Mouse (Mus musculus): ENCODE measurements around the gene Cluh. TPM values are rescaled to one million over a fixed set of nuclear protein-coding genes. Genes with fewer than 3 reads are reported as not detected.

The Cluh gene
- polyA plus RNA-seq, 1 experiment, result 34.1 TPM

DNA sequence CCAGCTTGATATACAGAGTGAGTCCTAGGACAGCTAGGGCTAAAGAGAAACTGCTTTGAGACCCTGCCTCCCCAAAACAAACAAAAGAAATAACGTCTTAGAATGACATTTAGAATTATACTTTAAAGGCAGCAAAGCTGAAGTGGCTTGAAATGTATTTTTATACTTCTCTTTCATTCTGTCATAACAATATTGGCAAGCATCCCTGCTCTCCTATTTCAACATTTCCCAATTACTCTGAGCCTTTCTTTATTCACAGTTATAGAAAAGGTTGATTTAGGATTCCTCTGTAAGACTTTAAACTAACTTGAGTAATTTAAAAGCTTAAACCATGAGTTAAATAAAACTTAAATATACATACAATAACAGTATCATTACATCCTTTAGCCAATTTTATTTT is 42.9 kb downstream of the Cluh start:
- TF ChIP-seq POLR2A (IDR thresholded peaks at IDR 0.05; ENCODE audit: borderline replicate concordance, extremely low read depth, insufficient read depth, insufficient read length, poor library complexity, severe bottlenecking) (no peak), CTCF (IDR thresholded peaks at IDR 0.05; ENCODE audit: borderline replicate concordance, extremely low read depth, insufficient read depth, insufficient read length) (no peak)
- no peak for DNase-seq (ENCODE audit: low read depth)

DNA sequence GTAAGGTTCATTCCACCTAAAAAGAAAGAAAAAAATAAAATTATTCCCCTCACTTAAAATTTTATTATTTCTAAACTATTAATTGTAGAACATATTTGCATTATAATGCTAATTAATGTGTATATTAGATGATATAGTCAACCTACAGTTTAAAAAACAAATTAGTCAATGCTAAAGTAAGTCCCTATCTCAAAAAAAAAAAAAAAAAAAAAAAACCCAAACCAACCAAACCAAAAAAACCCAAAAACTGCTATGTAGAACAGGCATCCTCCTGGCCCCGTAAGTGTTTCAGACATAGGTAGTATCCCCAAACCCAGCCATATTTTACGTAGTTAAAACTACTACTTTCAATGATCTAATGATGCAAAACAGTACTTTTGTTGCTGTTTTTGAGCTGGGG is 50.2 kb downstream of the Cluh start:
- no peak for TF ChIP-seq CTCF (IDR thresholded peaks at IDR 0.05; ENCODE audit: borderline replicate concordance, extremely low read depth, insufficient read depth, insufficient read length)
- no peak for TF ChIP-seq POLR2A (IDR thresholded peaks at IDR 0.05; ENCODE audit: borderline replicate concordance, extremely low read depth, insufficient read depth, insufficient read length, poor library complexity, severe bottlenecking)
- DNase-seq (ENCODE audit: low read depth), result no peak

GRCm38 (mm10) chr11:74704068-74704467 is 54.8 kb downstream of the Cluh start:
- no peak for TF ChIP-seq CTCF (IDR thresholded peaks at IDR 0.05; ENCODE audit: borderline replicate concordance, extremely low read depth, insufficient read depth, insufficient read length)
- no peak for TF ChIP-seq POLR2A (IDR thresholded peaks at IDR 0.05; ENCODE audit: borderline replicate concordance, extremely low read depth, insufficient read depth, insufficient read length, poor library complexity, severe bottlenecking)
- no peak for DNase-seq (ENCODE audit: low read depth)

GRCm38 (mm10) chr11:74708781-74709180 is 59.5 kb downstream of the Cluh start:
- no peak for TF ChIP-seq POLR2A (IDR thresholded peaks at IDR 0.05; ENCODE audit: borderline replicate concordance, extremely low read depth, insufficient read depth, insufficient read length, poor library complexity, severe bottlenecking)
- TF ChIP-seq CTCF (IDR thresholded peaks at IDR 0.05; ENCODE audit: borderline replicate concordance, extremely low read depth, insufficient read depth, insufficient read length), result no peak
- no peak for DNase-seq (ENCODE audit: low read depth)

DNA sequence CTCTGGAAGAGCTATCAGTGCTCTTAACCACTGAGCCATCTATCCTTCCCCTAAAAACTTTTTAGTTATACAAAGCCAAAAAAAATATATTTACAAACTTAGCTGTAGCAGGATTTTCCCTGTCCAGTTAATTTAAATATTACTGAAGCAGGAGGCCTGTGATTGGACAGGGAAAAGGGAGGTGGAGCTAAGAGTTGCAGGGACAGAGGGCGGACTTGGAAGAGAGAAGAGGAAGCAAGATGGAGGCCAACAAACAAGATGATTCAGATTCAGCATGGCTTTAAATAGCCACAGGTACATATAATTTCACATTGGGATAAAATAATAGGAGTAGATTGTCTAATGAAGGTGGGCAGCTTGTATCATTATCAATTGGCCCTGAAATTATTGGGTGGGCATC is 61.4 kb downstream of the Cluh start:
- no peak for DNase-seq (ENCODE audit: low read depth)
- TF ChIP-seq CTCF (IDR thresholded peaks at IDR 0.05; ENCODE audit: borderline replicate concordance, extremely low read depth, insufficient read depth, insufficient read length) (no peak), POLR2A (IDR thresholded peaks at IDR 0.05; ENCODE audit: borderline replicate concordance, extremely low read depth, insufficient read depth, insufficient read length, poor library complexity, severe bottlenecking) (no peak)

DNA sequence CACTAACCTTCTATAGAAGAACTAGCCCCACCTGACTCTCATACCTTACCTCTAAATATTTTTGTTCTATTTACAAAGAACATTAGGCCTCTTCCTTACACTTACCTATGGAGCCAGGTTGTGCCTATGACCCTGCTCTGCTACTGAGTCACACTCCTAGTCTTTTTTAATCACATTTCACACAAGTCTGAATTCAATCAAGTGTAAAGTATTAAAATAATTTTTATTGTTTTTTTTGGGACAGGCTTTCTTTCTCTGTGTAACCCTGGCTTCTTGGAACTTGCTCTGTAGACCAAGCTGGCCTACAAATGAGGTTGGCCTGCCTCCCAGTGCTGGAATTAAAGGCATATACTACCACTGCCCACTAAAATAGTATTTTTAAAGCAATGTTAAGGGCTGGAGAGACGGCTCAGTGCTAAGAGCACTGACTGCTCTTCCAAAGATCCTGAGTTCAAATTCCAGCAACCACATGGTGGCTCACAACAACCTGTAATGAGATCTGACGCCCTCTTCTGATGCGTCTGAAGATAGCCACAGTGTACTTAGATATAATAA is 66.8 kb downstream of the Cluh start:
- no peak for TF ChIP-seq CTCF (IDR thresholded peaks at IDR 0.05; ENCODE audit: borderline replicate concordance, extremely low read depth, insufficient read depth, insufficient read length)
- no peak for TF ChIP-seq POLR2A (IDR thresholded peaks at IDR 0.05; ENCODE audit: borderline replicate concordance, extremely low read depth, insufficient read depth, insufficient read length, poor library complexity, severe bottlenecking)
- no peak for DNase-seq (ENCODE audit: low read depth)

Other genes starting within 250 kb of the Cluh start
- 16.5 and 21.4 TPM in 2 replicates for gene Rap1gap2, start 38.6 kb upstream of the Cluh start, polyA plus RNA-seq (2012; rRNA removed)
- 6.6 and 7.5 TPM in 2 replicates for gene Ccdc92b, start 29.9 kb upstream of the Cluh start, polyA plus RNA-seq (2012; rRNA removed)
- 103 and 130 TPM in 2 replicates for gene Pafah1b1, start 75.2 kb downstream of the Cluh start, polyA plus RNA-seq (2012; rRNA removed)
- gene Mettl16, start 121.3 kb downstream of the Cluh start, polyA plus RNA-seq (2012; rRNA removed), result 13.5 and 18.5 TPM in 2 replicates
- 21.5 and 33.4 TPM in 2 replicates for gene Mnt, start 181.4 kb downstream of the Cluh start, polyA plus RNA-seq (2012; rRNA removed)
- 52.4 and 63.2 TPM in 2 replicates for gene Sgsm2, start 247.6 kb downstream of the Cluh start, polyA plus RNA-seq (2012; rRNA removed)
- gene Tsr1, start 248.6 kb downstream of the Cluh start, polyA plus RNA-seq (2012; rRNA removed), result 20.5 and 25.0 TPM in 2 replicates

All from brain, embryonic 14.5 days (tissue).